Mouse (Mus musculus): ENCODE data around the gene Krtap5-3. TPM values are rescaled to one million over a fixed set of nuclear protein-coding genes. Genes with fewer than 3 reads are reported as not detected.
"Not testable (repeated sequence)": the region's sequence is repeated elsewhere in the genome, so short reads cannot be mapped to it uniquely, and the experiment has no call there.

Gene Krtap5-3
- polyA plus RNA-seq, 1 experiment from 2014 or later: not detected

- no peaks in the 10 kb centered on the region for H3K27me3 ChIP-seq (replicated peaks; ENCODE audit: control insufficient read depth, insufficient read depth, low read length)
- no peak overlapping the region for H3K4me2 ChIP-seq (ENCODE audit: low read depth, low read length)
- H3K9me3 ChIP-seq (ENCODE audit: control insufficient read depth, low read length): no peaks in the 10 kb centered on the region
- no peaks in the 10 kb centered on the region for H3K36me3 ChIP-seq (ENCODE audit: control insufficient read depth, insufficient read depth, low read length)
- WGBS: 62% methylated on average over 1 of the region's 1 CpGs
- DNase-seq (ENCODE audit: low spot score) (no peak), ATAC-seq (ENCODE audit: low read depth) (no peak)
- H3K4me1 ChIP-seq (ENCODE audit: control insufficient read depth, insufficient read depth, low read length): no peaks in the 10 kb centered on the region
- no peak overlapping the region for H3K9ac ChIP-seq (ENCODE audit: low read depth, low read length)
- no peak overlapping the region for H3K27ac ChIP-seq (replicated peaks; ENCODE audit: low read depth, low read length)
- H3K4me3 ChIP-seq (ENCODE audit: low read depth, low read length): no peak overlapping the region
Observed at GRCm38 (mm10) chr7:142181021-142181420, 20.1 kb upstream of the Krtap5-3 start.

- 72% methylated on average over 2 of the region's 2 CpGs for WGBS
- DNase-seq (ENCODE audit: low spot score) (no peak), ATAC-seq (ENCODE audit: low read depth) (no peak)
- Histone ChIP-seq H3K27ac (replicated peaks; ENCODE audit: low read depth, low read length) (no peak overlapping the region), H3K9me3 (ENCODE audit: control insufficient read depth, low read length) (no peaks in the 10 kb centered on the region), H3K4me3 (ENCODE audit: low read depth, low read length) (no peak overlapping the region), H3K27me3 (replicated peaks; ENCODE audit: control insufficient read depth, insufficient read depth, low read length) (no peaks in the 10 kb centered on the region), H3K36me3 (ENCODE audit: control insufficient read depth, insufficient read depth, low read length) (no peaks in the 10 kb centered on the region), H3K4me2 (ENCODE audit: low read depth, low read length) (no peak overlapping the region), H3K9ac (ENCODE audit: low read depth, low read length) (no peak overlapping the region), H3K4me1 (ENCODE audit: control insufficient read depth, insufficient read depth, low read length) (no peaks in the 10 kb centered on the region)
Observed at GRCm38 (mm10) chr7:142188156-142188555, 13.0 kb upstream of the Krtap5-3 start.

GRCm38 (mm10) chr7:142190289-142190688 lies 10.9 kb upstream of the Krtap5-3 start, which contains the start of gene Gm10153:
TSS of gene Gm10153 (minus strand) at chr7:142190389.
- Histone ChIP-seq H3K27me3 (replicated peaks; ENCODE audit: control insufficient read depth, insufficient read depth, low read length) (no peaks in the 10 kb centered on the region), H3K27ac (replicated peaks; ENCODE audit: low read depth, low read length) (no peak within 1 kb of the TSS), H3K4me1 (ENCODE audit: control insufficient read depth, insufficient read depth, low read length) (no peaks in the 10 kb centered on the region), H3K4me2 (ENCODE audit: low read depth, low read length) (no peak within 1 kb of the TSS), H3K9me3 (ENCODE audit: control insufficient read depth, low read length) (no peaks in the 10 kb centered on the region), H3K9ac (ENCODE audit: low read depth, low read length) (no peak within 1 kb of the TSS), H3K4me3 (ENCODE audit: low read depth, low read length) (no peak within 1 kb of the TSS), H3K36me3 (ENCODE audit: control insufficient read depth, insufficient read depth, low read length) (no peaks in the 10 kb centered on the region)
- DNase-seq (ENCODE audit: low spot score) (no peak), ATAC-seq (ENCODE audit: low read depth) (no peak)
- 42% methylated on average over 2 of the region's 2 CpGs for WGBS

- H3K4me1 ChIP-seq (ENCODE audit: control insufficient read depth, insufficient read depth, low read length): no peaks in the 10 kb centered on the region
- no peaks in the 10 kb centered on the region for H3K27me3 ChIP-seq (replicated peaks; ENCODE audit: control insufficient read depth, insufficient read depth, low read length)
- ATAC-seq (ENCODE audit: low read depth): no peak
- 67% methylated on average over 2 of the region's 2 CpGs for WGBS
- no peak for DNase-seq (ENCODE audit: low spot score)
- no peak overlapping the region for H3K4me3 ChIP-seq (ENCODE audit: low read depth, low read length)
- no peaks in the 10 kb centered on the region for H3K9me3 ChIP-seq (ENCODE audit: control insufficient read depth, low read length)
- no peak overlapping the region for H3K9ac ChIP-seq (ENCODE audit: low read depth, low read length)
- H3K27ac ChIP-seq (replicated peaks; ENCODE audit: low read depth, low read length): no peak overlapping the region
- no peaks in the 10 kb centered on the region for H3K36me3 ChIP-seq (ENCODE audit: control insufficient read depth, insufficient read depth, low read length)
- H3K4me2 ChIP-seq (ENCODE audit: low read depth, low read length): no peak overlapping the region
Observed at GRCm38 (mm10) chr7:142198748-142199147, 2.4 kb upstream of the Krtap5-3 start.

GRCm38 (mm10) chr7:142205488-142205887 lies 4.3 kb downstream of the Krtap5-3 start:
- H3K36me3 ChIP-seq (ENCODE audit: control insufficient read depth, insufficient read depth, low read length): no peaks in the 10 kb centered on the region
- no peak overlapping the region for H3K27ac ChIP-seq (replicated peaks; ENCODE audit: low read depth, low read length)

GRCm38 (mm10) chr7:142206891-142207290 lies 5.7 kb downstream of the Krtap5-3 start:
- not testable (repeated sequence) for H3K27ac ChIP-seq (replicated peaks; ENCODE audit: low read depth, low read length); H3K9ac ChIP-seq (ENCODE audit: low read depth, low read length); H3K4me1 ChIP-seq (ENCODE audit: control insufficient read depth, insufficient read depth, low read length); H3K4me3 ChIP-seq (ENCODE audit: low read depth, low read length); H3K4me2 ChIP-seq (ENCODE audit: low read depth, low read length); H3K9me3 ChIP-seq (ENCODE audit: control insufficient read depth, low read length); DNase-seq (ENCODE audit: low spot score); H3K27me3 ChIP-seq (replicated peaks; ENCODE audit: control insufficient read depth, insufficient read depth, low read length); ATAC-seq (ENCODE audit: low read depth); H3K36me3 ChIP-seq (ENCODE audit: control insufficient read depth, insufficient read depth, low read length)
- 74% methylated on average over 5 of the region's 5 CpGs for WGBS

More at GRCm38 (mm10) chr7:142205488-142205887, 4.3 kb downstream of the Krtap5-3 start:
- no peak overlapping the region for H3K4me2 ChIP-seq (ENCODE audit: low read depth, low read length)
- H3K27me3 ChIP-seq (replicated peaks; ENCODE audit: control insufficient read depth, insufficient read depth, low read length): no peaks in the 10 kb centered on the region
- H3K9ac ChIP-seq (ENCODE audit: low read depth, low read length): no peak overlapping the region
- ATAC-seq (ENCODE audit: low read depth): no peak
- H3K4me3 ChIP-seq (ENCODE audit: low read depth, low read length): no peak overlapping the region
- no peak for DNase-seq (ENCODE audit: low spot score)
- no peaks in the 10 kb centered on the region for H3K9me3 ChIP-seq (ENCODE audit: control insufficient read depth, low read length)
- H3K4me1 ChIP-seq (ENCODE audit: control insufficient read depth, insufficient read depth, low read length): no peaks in the 10 kb centered on the region

GRCm38 (mm10) chr7:142211559-142211958 lies 10.4 kb downstream of the Krtap5-3 start, which contains the start of gene Gm7579:
TSS of gene Gm7579 (plus strand) at chr7:142211859.
- Histone ChIP-seq H3K4me2 (ENCODE audit: low read depth, low read length) (no peak within 1 kb of the TSS), H3K4me1 (ENCODE audit: control insufficient read depth, insufficient read depth, low read length) (no peaks in the 10 kb centered on the region), H3K27me3 (replicated peaks; ENCODE audit: control insufficient read depth, insufficient read depth, low read length) (no peaks in the 10 kb centered on the region), H3K27ac (replicated peaks; ENCODE audit: low read depth, low read length) (no peak within 1 kb of the TSS), H3K4me3 (ENCODE audit: low read depth, low read length) (no peak within 1 kb of the TSS), H3K36me3 (ENCODE audit: control insufficient read depth, insufficient read depth, low read length) (no peaks in the 10 kb centered on the region), H3K9me3 (ENCODE audit: control insufficient read depth, low read length) (no peaks in the 10 kb centered on the region), H3K9ac (ENCODE audit: low read depth, low read length) (no peak within 1 kb of the TSS)
- DNase-seq (ENCODE audit: low spot score): no peak
- WGBS: 79% methylated on average over 1 of the region's 1 CpGs
- no peak for ATAC-seq (ENCODE audit: low read depth)

GRCm38 (mm10) chr7:142212136-142212535 lies 11.0 kb downstream of the Krtap5-3 start:
- 75% methylated on average over 1 of the region's 1 CpGs for WGBS
- H3K4me1 ChIP-seq (ENCODE audit: control insufficient read depth, insufficient read depth, low read length); H3K36me3 ChIP-seq (ENCODE audit: control insufficient read depth, insufficient read depth, low read length); H3K9me3 ChIP-seq (ENCODE audit: control insufficient read depth, low read length); ATAC-seq (ENCODE audit: low read depth); H3K27ac ChIP-seq (replicated peaks; ENCODE audit: low read depth, low read length); H3K27me3 ChIP-seq (replicated peaks; ENCODE audit: control insufficient read depth, insufficient read depth, low read length); H3K4me2 ChIP-seq (ENCODE audit: low read depth, low read length); H3K9ac ChIP-seq (ENCODE audit: low read depth, low read length); H3K4me3 ChIP-seq (ENCODE audit: low read depth, low read length); DNase-seq (ENCODE audit: low spot score): not testable (repeated sequence)

GRCm38 (mm10) chr7:142224518-142224917 lies 23.4 kb downstream of the Krtap5-3 start:
- 26% methylated on average over 2 of the region's 2 CpGs for WGBS
- Histone ChIP-seq H3K9me3 (ENCODE audit: control insufficient read depth, low read length) (no peaks in the 10 kb centered on the region), H3K4me1 (ENCODE audit: control insufficient read depth, insufficient read depth, low read length) (no peaks in the 10 kb centered on the region), H3K27me3 (replicated peaks; ENCODE audit: control insufficient read depth, insufficient read depth, low read length) (no peaks in the 10 kb centered on the region), H3K36me3 (ENCODE audit: control insufficient read depth, insufficient read depth, low read length) (no peaks in the 10 kb centered on the region), H3K9ac (ENCODE audit: low read depth, low read length) (no peak overlapping the region), H3K27ac (replicated peaks; ENCODE audit: low read depth, low read length) (no peak overlapping the region), H3K4me3 (ENCODE audit: low read depth, low read length) (no peak overlapping the region), H3K4me2 (ENCODE audit: low read depth, low read length) (no peak overlapping the region)
- DNase-seq (ENCODE audit: low spot score) (peak; percentile 13), ATAC-seq (ENCODE audit: low read depth) (no peak)
